Mouse (Mus musculus): ENCODE results near the gene Dtx1.

Dtx1 gene

DNA sequence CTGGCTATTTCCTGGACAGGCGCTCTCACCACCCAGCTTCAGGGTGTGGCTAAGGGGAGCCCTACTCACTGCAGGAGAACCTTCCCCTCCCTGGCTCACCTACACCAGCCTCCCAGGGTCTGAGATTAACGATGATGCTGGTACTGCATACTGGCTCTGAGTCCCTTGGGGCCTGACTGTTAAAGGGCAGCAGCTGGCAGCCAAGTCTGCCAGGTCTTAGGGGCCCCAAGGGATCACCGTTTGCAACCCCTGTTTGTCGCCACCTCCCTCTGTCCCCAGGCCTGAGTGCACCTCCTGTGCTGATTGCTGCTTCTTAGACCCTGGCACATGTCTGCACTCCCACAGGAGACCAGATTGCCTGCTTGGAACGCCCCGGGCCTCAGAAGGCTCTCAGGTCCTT is 7.3 kb downstream of the Dtx1 start:
- no peak for DNase-seq (ENCODE audit: extremely low read depth, low read depth, low spot score)

DNA sequence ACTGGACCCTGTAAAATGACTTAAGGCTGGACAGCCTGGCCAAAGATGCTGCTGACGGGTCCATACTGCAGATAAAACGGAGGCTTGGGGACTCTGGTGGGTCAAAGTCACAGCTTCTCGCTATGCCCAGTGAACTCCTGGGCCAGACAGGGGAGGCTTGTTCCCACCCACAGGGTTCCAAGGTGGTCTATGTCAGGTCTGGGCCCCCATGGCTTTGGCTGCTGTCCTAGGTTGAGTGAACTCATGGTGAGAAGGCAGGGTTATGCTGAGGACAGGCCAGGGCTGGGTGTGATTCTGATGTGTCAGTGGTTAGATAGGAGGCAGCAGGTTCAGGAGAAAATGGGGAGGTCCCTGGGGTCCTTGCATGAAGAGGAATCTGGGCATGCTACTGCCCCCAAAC is 8.1 kb downstream of the Dtx1 start:
- DNase-seq (ENCODE audit: extremely low read depth, low read depth, low spot score) = no peak

- DNase-seq (ENCODE audit: extremely low read depth, low read depth, low spot score) = peak; percentile 14
Observed at GRCm38 (mm10) chr5:120702969-120703368, 8.8 kb downstream of the Dtx1 start.

DNA sequence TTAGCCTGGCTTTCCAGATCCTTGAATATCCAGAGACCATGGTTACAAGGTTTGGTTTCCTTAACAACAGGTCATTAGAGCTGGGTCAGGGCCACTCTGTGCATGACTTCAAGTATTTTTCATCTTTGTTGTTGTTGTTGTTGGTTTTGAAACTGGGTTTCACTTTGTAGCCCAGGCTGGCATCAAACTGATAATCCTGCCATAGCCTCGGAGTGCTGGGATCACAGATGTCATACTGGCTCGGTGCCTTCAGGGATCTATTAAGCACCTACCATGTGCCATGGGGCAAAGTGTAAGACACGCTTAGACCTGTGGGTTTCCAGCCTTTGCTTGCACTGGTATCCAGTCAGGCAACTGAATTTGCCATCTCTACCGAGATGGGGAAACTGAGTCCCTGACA is 9.3 kb downstream of the Dtx1 start:
- no peak for DNase-seq (ENCODE audit: extremely low read depth, low read depth, low spot score)

DNA sequence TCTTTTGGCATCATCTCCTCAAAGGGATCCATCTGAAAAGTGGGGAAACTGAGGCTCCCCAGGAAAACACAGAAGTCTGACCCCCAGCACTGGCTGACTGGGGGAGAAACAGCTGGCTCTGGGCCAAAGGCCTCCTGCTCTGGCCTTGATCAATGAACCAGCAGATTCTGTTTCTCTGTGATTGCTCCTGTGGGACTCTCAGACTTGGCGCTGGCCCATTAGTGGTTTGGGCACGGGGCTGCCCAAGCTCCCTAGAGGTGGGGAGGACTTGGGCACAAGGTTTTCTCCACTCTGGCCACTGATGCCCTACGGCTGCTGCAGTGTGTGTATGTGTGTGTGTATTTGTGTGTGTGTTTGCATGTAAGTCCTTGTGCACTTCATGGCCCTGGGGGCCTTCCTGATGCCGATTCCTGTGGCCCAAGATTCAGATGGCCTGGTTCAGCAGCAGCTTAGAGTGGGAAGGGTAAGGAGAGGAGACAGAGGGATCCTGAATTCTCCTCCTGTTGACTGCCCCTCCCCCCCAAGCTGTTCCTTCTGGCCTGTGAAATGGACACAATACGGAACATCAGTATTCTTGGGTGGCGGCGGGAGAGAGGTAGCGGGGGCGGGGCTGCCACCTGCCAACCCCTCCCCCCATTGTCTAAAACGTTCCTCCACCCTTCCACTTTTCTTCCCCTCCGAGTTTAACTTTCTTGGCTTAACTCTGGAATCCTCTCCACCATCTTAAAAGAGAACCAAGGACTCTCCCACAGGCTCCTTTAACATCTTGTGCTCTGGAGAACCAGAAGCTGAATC is 10.5 kb downstream of the Dtx1 start:
- no peak for DNase-seq (ENCODE audit: extremely low read depth, low read depth, low spot score)

- no peak for DNase-seq (ENCODE audit: extremely low read depth, low read depth, low spot score)
Observed at GRCm38 (mm10) chr5:120698801-120699391, 12.8 kb downstream of the Dtx1 start.

DNA sequence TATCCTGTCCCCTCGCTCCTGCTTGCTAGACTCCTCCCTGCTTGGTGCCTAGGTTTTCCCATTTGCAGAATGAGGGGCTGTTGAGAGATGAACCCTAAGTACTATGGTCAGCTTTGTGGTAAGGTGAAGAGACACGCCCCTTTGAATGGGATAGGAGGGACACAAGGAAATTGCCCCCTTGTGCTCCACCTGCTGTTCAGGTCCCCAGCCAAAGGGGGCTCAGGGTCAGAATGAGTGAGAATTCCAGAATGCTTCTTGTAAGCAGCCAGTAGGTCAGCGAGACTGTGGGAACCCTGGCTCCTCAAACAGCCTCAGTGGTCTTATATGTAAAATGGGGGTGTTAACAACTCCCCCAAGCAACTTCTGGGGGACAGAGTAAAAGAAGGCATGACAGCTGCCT is 13.5 kb downstream of the Dtx1 start:
- no peak for DNase-seq (ENCODE audit: extremely low read depth, low read depth, low spot score)

DNA sequence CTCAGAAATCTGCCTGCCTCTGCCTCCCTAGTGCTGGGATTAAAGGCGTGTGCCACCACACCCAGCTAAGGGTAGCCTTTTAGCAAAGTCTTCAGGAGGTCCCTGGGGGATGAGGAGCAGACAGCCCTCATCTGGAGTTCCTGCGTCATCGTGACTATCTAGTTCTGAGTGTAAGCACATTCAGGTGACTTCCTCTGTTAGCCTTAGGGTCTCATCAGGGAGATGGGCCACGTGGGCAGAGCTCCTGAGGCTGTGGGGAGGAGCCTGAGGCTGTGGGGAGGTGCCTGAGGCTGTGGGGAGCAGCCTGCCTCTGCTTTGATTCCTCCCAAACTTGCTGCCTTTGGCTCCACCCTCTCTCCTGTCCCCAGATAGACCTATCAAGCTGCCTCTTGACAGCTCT is 14.9 kb downstream of the Dtx1 start:
- no peak for DNase-seq (ENCODE audit: extremely low read depth, low read depth, low spot score)

- DNase-seq (ENCODE audit: extremely low read depth, low read depth, low spot score) = no peak
Observed at GRCm38 (mm10) chr5:120696057-120696743, 15.5 kb downstream of the Dtx1 start.

DNA sequence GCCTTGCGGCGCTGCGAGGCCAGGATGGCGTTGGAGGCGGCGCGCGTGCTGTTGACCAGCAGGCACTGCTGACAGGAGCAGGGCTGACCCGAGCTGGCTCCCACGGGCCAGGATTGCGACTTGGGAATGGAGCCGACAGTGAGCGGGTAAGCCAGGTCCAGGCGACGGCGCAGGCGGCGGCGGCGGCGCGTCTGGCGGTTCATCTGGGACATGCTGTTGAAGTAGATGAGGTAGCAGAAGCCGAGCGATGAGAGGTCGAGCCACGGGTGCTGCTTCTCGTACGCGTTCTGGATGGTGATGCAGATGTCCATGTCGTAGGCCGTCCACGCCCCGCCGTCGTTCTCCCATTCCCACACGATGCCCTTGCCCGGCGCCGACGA is 17.0 kb downstream of the Dtx1 start:
- no peak for DNase-seq (ENCODE audit: extremely low read depth, low read depth, low spot score)

DNA sequence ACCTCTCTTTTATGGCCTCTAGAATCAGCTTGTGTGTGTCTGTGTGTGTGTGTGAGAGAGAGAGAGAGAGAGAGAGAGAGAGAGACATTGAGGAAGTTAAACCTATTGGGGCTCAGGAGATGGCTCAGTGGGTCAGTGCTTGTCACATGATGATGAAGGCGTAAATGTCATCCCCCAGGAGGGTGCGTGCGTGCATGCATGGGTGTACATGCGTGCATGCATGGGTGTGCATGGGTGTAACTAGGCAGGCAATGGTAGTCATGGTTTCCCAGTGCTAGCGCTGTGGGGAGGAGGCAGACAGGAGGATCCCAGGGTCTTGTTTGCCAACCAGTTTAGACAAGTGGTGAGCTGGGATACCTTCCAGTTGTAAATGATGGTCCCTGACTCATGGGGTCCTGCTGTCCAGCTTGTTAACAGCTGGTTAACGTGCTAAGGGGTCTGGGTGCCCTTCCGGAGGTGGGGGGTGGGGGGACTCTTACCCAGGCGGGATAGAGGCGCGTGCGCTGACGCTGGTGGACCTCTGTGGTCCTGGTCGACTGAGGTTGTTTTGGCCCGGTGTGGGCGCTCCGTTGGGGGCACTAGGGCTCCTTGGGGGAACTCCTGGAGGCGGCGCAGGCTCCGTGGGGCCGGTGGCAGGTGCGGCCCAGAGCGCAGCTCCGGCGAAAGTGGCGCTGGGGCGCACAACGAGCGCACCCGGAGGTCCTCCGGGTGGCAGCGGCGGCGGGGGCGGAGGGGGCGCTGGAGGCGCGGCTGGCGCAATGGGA is 17.6 kb downstream of the Dtx1 start:
- no peak for DNase-seq (ENCODE audit: extremely low read depth, low read depth, low spot score)

DNA sequence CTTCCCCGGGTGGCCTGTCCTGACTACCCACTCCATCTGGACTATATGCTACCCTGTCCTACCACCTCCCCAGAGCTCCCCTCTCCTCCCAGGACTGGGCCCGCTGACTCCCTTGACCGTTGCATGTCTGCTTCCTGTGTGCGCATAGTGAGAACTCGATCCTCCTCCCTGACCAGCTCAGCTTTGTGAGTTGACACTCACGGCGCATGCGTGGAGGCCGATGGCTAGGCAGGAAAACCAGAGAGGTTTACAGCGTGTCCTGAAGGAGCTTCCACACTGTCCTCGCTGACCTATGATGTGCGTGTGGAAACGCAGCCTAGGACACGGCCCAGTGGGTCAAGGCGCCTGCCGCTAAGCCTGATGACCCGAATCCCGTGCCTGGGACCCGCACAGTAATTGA is 19.7 kb downstream of the Dtx1 start:
- no peak for DNase-seq (ENCODE audit: extremely low read depth, low read depth, low spot score)

DNA sequence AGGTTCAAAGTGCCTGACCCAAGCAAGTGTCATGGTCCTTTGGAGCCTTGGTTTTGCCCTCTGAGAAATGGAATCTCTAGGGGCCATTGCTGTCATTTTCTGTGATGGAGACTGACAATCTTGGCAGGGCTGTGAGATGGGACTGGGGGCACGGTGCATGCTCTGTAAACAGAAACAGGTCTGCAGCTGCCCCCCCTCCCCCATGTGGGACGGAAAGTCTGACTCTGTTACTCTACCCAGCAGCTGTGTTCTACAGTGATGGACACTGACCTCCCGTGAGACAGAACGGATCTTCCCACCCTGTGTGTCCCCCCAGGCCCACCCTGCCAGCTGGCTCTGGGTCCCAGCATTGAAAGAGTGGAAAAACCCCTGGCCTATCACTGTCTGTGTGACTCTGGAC is 21.3 kb downstream of the Dtx1 start:
- DNase-seq (ENCODE audit: extremely low read depth, low read depth, low spot score) = no peak

- DNase-seq (ENCODE audit: extremely low read depth, low read depth, low spot score) = no peak
Observed at GRCm38 (mm10) chr5:120688434-120688833, 23.3 kb downstream of the Dtx1 start.

GRCm38 (mm10) chr5:120687897-120688296 is 23.8 kb downstream of the Dtx1 start:
- no peak for DNase-seq (ENCODE audit: extremely low read depth, low read depth, low spot score)

DNA sequence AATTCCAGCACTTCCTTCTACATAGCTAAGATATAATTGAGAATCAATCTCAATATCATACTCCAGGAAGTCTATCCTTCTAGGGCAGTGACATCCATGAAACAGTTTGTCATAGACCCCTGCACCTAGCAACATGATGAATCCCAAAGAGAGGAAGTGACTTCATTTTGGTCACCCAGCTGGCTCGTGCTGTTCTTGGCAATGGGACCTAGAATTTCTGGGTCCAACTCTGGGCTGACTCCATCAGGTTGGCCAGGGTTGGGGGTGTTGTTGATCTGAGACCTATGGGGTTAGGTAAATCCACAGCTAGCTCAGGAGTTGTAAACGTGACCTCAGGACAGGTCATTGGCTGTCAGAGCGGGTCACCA is 24.3 kb downstream of the Dtx1 start:
- DNase-seq (ENCODE audit: extremely low read depth, low read depth, low spot score) = no peak

DNA sequence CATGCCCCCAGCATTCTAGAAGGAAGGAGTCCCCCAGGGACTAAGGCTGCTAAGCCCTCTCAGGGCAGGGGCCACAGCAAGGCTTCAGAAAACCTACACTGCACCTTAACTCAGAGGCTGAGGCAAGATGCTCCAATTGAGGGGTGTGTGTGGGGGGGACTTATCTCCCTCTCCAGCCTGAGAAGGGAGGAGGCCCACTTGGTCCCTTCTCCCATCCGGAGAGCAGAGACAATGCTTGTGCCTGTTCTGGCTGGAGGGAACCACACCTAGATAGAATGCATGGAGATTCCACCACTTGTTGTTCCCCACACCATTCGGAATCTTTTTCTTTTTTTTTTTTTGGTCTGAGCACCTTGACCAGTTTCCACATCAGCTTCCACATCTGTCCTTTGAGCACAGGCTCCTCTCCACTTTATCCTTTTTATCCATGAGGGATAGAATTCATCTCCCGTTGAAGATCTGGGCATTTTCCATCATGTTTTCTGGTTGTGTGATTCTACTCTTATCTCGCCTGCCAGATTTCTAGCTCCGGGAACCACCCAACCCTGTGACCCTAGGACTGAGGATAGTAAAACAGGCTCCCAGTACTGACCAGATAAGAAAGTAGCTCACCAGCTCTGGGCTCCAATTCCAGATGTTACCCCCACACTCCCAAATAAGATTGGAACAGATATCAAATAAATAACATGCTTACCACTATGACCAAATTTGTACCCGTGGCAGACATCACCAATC is 24.8 kb downstream of the Dtx1 start:
- DNase-seq (ENCODE audit: extremely low read depth, low read depth, low spot score) = no peak

DNA sequence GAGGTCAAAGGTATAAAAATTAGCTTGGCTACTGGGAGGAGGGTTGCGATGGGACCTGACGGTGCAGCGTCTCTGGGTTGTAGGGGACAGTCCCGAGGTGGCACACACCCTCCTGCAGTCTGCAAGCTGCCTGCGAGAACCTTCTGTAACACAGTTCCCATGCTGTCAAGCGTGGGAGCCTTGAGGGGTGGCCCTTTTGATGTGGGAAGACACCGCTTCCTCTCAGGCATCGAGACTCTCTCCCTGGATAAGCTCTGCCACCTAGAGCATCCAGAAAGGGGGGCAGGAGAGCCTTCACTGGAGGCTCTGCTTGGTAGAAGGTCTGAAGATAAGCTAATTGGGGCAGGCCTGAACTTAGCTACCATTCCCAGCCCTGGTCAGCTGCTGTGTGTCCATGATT is 26.0 kb downstream of the Dtx1 start:
- no peak for DNase-seq (ENCODE audit: extremely low read depth, low read depth, low spot score)

GRCm38 (mm10) chr5:120682982-120683771 is 28.6 kb downstream of the Dtx1 start:
- DNase-seq (ENCODE audit: extremely low read depth, low read depth, low spot score) = no peak

GRCm38 (mm10) chr5:120680918-120681317 is 30.8 kb downstream of the Dtx1 start:
- no peak for DNase-seq (ENCODE audit: extremely low read depth, low read depth, low spot score)

All from fat pad, adult 2 months (tissue).